Mouse (Mus musculus) MEL (cell line): Measurements from ENCODE around the gene Afap1l2. TPM values are rescaled to one million over a fixed set of nuclear protein-coding genes. Genes with fewer than 3 reads are reported as not detected.

Experiments
- DNase-seq: peaks from one replicate; pipeline ENCODE4 v3.0.0; 2011; ENCODE audit warnings: low read depth, low spot score
- H3K27ac ChIP-seq: 2 replicates; pipeline ENCODE4 v1.5.1; 2012; ENCODE audit warnings: low read depth, mild to moderate bottlenecking, control low read depth, low read length, moderate library complexity; ENCODE audit not compliant: control insufficient read depth
- H3K27me3 ChIP-seq, 2 experiments: fragments of 150-350 bp in 1 of 2; sonication (generic) in 1 of 2; 2 replicates each; pipeline ENCODE4 v1.6.1; 2012; ENCODE audit warnings: low read length in 2 of 2, mild to moderate bottlenecking in 2 of 2, improper control_type of control experiment in 1 of 2, moderate library complexity in 1 of 2; ENCODE audit not compliant: insufficient read depth in 2 of 2, control insufficient read depth in 1 of 2
- H3K36me3 ChIP-seq, 2 experiments: 2 replicates each; pipeline ENCODE4 v1.6.1; 2012 to 2014; ENCODE audit warnings: low read length in 2 of 2, improper control_type of control experiment in 1 of 2, inconsistent platforms in 1 of 2, mild to moderate bottlenecking in 1 of 2; ENCODE audit not compliant: insufficient read depth in 2 of 2, control insufficient read depth in 1 of 2
- H3K4me1 ChIP-seq, 2 experiments: fragments of 150-350 bp in 1 of 2; sonication (generic) in 1 of 2; 2 replicates each; pipeline ENCODE4 v1.6.1; 2012; ENCODE audit warnings: low read length in 2 of 2, improper control_type of control experiment in 1 of 2, mild to moderate bottlenecking in 1 of 2; ENCODE audit not compliant: insufficient read depth in 2 of 2, control insufficient read depth in 1 of 2
- H3K4me3 ChIP-seq, 2 experiments: fragments of 150-350 bp in 1 of 2; sonication (generic) in 1 of 2; 2 replicates each; pipeline ENCODE4 v1.5.1; 2012; ENCODE audit warnings: low read depth in 2 of 2, low read length in 2 of 2, mild to moderate bottlenecking in 2 of 2, moderate library complexity in 2 of 2, control low read depth in 1 of 2, improper control_type of control experiment in 1 of 2; ENCODE audit not compliant: control insufficient read depth in 1 of 2, insufficient read depth in 1 of 2
- H3K79me2 ChIP-seq: 2 replicates; pipeline ENCODE4 v1.6.1; 2012; ENCODE audit warnings: mild to moderate bottlenecking, low read length, moderate library complexity; ENCODE audit not compliant: control insufficient read depth, poor library complexity, insufficient read depth
- H3K9ac ChIP-seq: 2 replicates; pipeline ENCODE4 v1.6.1; 2012; ENCODE audit warnings: low read depth, mild to moderate bottlenecking, control low read depth, low read length, moderate library complexity; ENCODE audit not compliant: control insufficient read depth, poor library complexity, severe bottlenecking
- H3K9me3 ChIP-seq: fragments of 150-350 bp; sonication (generic); replicated peaks from 2 replicates; pipeline ENCODE4 v1.6.1; 2012; ENCODE audit warnings: mild to moderate bottlenecking, low read length, improper control_type of control experiment, moderate library complexity; ENCODE audit not compliant: insufficient read depth
- CTCF ChIP-seq, 3 experiments: IDR thresholded peaks in 2 of 3; conservative IDR thresholded peaks in 1 of 3; 2 replicates each; pipeline ENCODE4 v1.5.1; 2011 to 2012; ENCODE audit warnings: low read length in 3 of 3, low read depth in 2 of 3, mild to moderate bottlenecking in 2 of 3, improper control_type of control experiment in 1 of 3, inconsistent platforms in 1 of 3, mixed read lengths in 1 of 3, moderate library complexity in 1 of 3; ENCODE audit not compliant: control insufficient read depth in 1 of 3, insufficient read depth in 1 of 3, poor library complexity in 1 of 3, severe bottlenecking in 1 of 3
- ELF1 ChIP-seq: IDR thresholded peaks from 2 replicates; pipeline ENCODE4 v1.6.1; 2014; ENCODE audit warnings: low read depth, mild to moderate bottlenecking, inconsistent platforms, low read length, improper control_type of control experiment, moderate library complexity
- GABPA ChIP-seq: IDR thresholded peaks from 2 replicates; pipeline ENCODE4 v1.6.1; 2012; ENCODE audit warnings: low read depth, mild to moderate bottlenecking, inconsistent platforms, low read length, improper control_type of control experiment, moderate library complexity
- JUND ChIP-seq: IDR thresholded peaks from 2 replicates; pipeline ENCODE4 v1.6.1; 2011; ENCODE audit warnings: low read depth, mild to moderate bottlenecking, improper control_type of control experiment, low read length
- KAT2A ChIP-seq: conservative IDR thresholded peaks from 2 replicates; pipeline ENCODE4 v1.6.1; 2012; ENCODE audit warnings: low read depth, low read length, improper control_type of control experiment, inconsistent platforms
- MAZ ChIP-seq: IDR thresholded peaks from 2 replicates; pipeline ENCODE4 v1.6.1; 2012; ENCODE audit warnings: low read depth, mild to moderate bottlenecking, inconsistent platforms, low read length, improper control_type of control experiment
- MXI1 ChIP-seq: IDR thresholded peaks from 2 replicates; pipeline ENCODE4 v1.6.1; 2011; ENCODE audit warnings: mild to moderate bottlenecking, low read depth, low read length, improper control_type of control experiment
- MYB ChIP-seq: IDR thresholded peaks from 2 replicates; pipeline ENCODE4 v1.6.1; 2011; ENCODE audit warnings: mild to moderate bottlenecking, low read depth, low read length, improper control_type of control experiment
- NELFE ChIP-seq: IDR thresholded peaks from 2 replicates; pipeline ENCODE4 v1.6.1; 2011; ENCODE audit warnings: low read depth, low read length, improper control_type of control experiment
- NRF1 ChIP-seq: IDR thresholded peaks from 2 replicates; pipeline ENCODE4 v1.6.1; 2014; ENCODE audit warnings: low read depth, mild to moderate bottlenecking, inconsistent platforms, low read length, improper control_type of control experiment, moderate library complexity; ENCODE audit not compliant: poor library complexity, insufficient read depth, severe bottlenecking
- RAD21 ChIP-seq: IDR thresholded peaks from 2 replicates; pipeline ENCODE4 v1.6.1; 2011; ENCODE audit warnings: mild to moderate bottlenecking, low read depth, low read length, improper control_type of control experiment
- UBTF ChIP-seq: IDR thresholded peaks from 2 replicates; pipeline ENCODE4 v1.6.1; 2012; ENCODE audit warnings: low read depth, mild to moderate bottlenecking, inconsistent platforms, low read length, improper control_type of control experiment, moderate library complexity, borderline replicate concordance; ENCODE audit not compliant: insufficient read depth
- USF1 ChIP-seq: IDR thresholded peaks from 2 replicates; pipeline ENCODE4 v1.6.1; 2014; ENCODE audit warnings: low read depth, mild to moderate bottlenecking, inconsistent platforms, low read length, improper control_type of control experiment, moderate library complexity
- ZC3H11A ChIP-seq: IDR thresholded peaks from 2 replicates; pipeline ENCODE4 v1.6.1; 2012; ENCODE audit warnings: low read depth, mild to moderate bottlenecking, inconsistent platforms, low read length, improper control_type of control experiment
- ZKSCAN1 ChIP-seq: IDR thresholded peaks from 2 replicates; pipeline ENCODE4 v1.6.1; 2012; ENCODE audit warnings: low read depth, mild to moderate bottlenecking, inconsistent platforms, low read length, improper control_type of control experiment, moderate library complexity
- polyA plus RNA-seq, 2 experiments: library from polyadenylated mRNA; stranded (reverse) in 1 of 2; unstranded in 1 of 2; fragments of >175 nt in 1 of 2; fragments of >200 nt in 1 of 2; gene quantifications; 2 replicates each; pipeline versions ENCODE4 v1.2.1 to v1.2.4; 2012; ENCODE audit warnings: low replicate concordance in 2 of 2, low read depth in 1 of 2; ENCODE audit not compliant: insufficient read length in 2 of 2, insufficient read depth in 1 of 2, missing spikeins in 1 of 2
- total RNA-seq: library from RNA; depleted of rRNA; stranded (reverse); fragments of 300-350 nt; gene quantifications from 2 replicates; pipeline ENCODE4 v1.2.3, GENCODE M21; 2012

The Afap1l2 gene
- total and polyA plus RNA-seq, 3 experiments: not detected

DNA sequence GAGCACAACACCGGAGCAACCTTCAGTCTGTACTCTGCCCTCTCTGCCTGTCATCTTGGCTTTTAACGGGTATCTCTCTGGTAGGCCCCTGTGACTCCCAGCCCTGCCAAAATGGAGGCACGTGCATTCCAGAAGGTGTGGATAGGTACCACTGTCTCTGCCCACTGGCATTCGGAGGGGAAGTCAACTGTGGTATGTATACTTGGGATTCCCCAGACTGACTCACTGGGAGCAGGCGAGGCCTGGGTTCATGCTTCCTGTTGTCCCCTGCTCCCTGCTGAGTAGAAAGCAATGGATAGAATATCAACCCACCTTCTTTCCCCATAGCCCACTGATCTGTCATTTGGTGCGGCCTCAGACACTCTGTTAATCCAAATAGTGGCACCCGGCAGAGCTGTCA, 102.6 kb downstream of the Afap1l2 start:
- Histone ChIP-seq H3K4me3 (no peak overlapping the region), H3K9ac (no peak overlapping the region), H3K27me3 (no peaks in the 10 kb centered on the region), H3K27ac (no peak overlapping the region), H3K4me1 (no peaks in the 10 kb centered on the region), H3K36me3 (no peaks in the 10 kb centered on the region), H3K79me2 (no peaks in the 10 kb centered on the region), H3K9me3 (no peaks in the 10 kb centered on the region)
- no peak for DNase-seq
- no peak for TF ChIP-seq MXI1

DNA sequence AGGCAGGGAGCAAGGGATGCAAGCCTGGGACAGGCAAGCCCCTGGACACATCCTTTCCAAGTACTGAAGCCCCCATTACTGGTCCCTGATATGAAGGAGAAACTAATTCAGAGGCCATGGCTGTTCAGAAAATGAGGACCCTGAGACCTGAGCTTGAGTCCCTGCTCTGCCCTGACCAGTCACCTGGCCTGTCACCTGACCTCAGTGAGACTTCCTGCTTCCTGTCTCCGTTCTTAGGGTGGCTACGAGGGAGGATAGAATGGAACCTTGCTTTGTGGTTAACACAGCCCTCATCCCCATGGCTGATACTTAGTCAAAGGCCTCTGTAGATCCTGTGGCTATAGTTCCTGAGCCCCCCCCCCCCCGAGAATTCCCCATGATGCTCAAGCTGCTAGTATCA, 103.9 kb downstream of the Afap1l2 start:
- H3K4me3 ChIP-seq: no peak overlapping the region
- no peak for DNase-seq
- no peak overlapping the region for H3K27ac ChIP-seq
- no peaks in the 10 kb centered on the region for H3K4me1 ChIP-seq
- H3K9me3 ChIP-seq: no peaks in the 10 kb centered on the region
- H3K27me3 ChIP-seq: no peaks in the 10 kb centered on the region
- no peaks in the 10 kb centered on the region for H3K36me3 ChIP-seq
- TF ChIP-seq GABPA (no peak), USF1 (no peak), MYB (no peak)
- no peaks in the 10 kb centered on the region for H3K79me2 ChIP-seq
- H3K9ac ChIP-seq: no peak overlapping the region

DNA sequence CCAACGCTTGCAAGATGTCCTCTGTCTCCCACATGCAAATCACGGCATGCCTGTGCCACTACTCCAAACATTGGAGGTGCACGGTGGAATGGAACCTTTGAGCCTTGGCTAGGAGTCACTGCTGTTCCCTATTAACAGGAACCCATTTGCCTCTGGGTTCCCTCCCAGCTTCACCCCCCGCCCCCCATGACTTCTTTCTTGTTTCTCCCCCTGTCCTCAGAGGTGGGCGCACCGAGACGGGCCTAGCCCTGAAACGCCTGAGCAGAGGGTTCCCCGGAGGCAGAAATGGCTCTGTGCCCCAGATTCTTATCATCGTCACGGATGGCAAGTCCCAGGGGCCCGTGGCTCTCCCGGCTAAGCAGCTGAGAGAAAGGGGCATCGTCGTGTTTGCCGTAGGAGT, 110.4 kb downstream of the Afap1l2 start:
- Histone ChIP-seq H3K27ac (no peak overlapping the region), H3K4me3 (no peak overlapping the region), H3K79me2 (no peaks in the 10 kb centered on the region), H3K27me3 (no peaks in the 10 kb centered on the region), H3K36me3 (no peaks in the 10 kb centered on the region), H3K4me1 (no peaks in the 10 kb centered on the region), H3K9me3 (no peaks in the 10 kb centered on the region), H3K9ac (no peak overlapping the region)
- DNase-seq: no peak
- no peak for TF ChIP-seq GABPA
- TF ChIP-seq MYB: no peak
- TF ChIP-seq USF1: no peak
- TF ChIP-seq CTCF (IDR thresholded peaks at IDR 0.05 in 2 of 3, conservative IDR thresholded peaks at IDR 0.05 in 1 of 3; ENCODE audit: control insufficient read depth in 1 of 3, insufficient read depth in 1 of 3, low read depth in 2 of 3, low read length in 3 of 3, poor library complexity in 1 of 3, severe bottlenecking in 1 of 3): no peak
- TF ChIP-seq UBTF: no peak
- no peak for TF ChIP-seq ELF1
- no peak for TF ChIP-seq NRF1
- no peak for TF ChIP-seq NELFE
- TF ChIP-seq JUND: no peak
- no peak for TF ChIP-seq MXI1
- TF ChIP-seq MAZ: no peak
- no peak for TF ChIP-seq ZKSCAN1
- no peak for TF ChIP-seq ZC3H11A
- TF ChIP-seq RAD21: no peak
- no peak for TF ChIP-seq KAT2A
